Mouse (Mus musculus) lung, embryonic 16.5 days (tissue): ENCODE data around the gene Zfp605. TPM values are rescaled to one million over a fixed set of nuclear protein-coding genes. Genes with fewer than 3 reads are reported as not detected.
"Not testable (repeated sequence)": the region's sequence is repeated elsewhere in the genome, so short reads cannot be mapped to it uniquely, and the experiment has no call there.

ENCODE experiments used
- ATAC-seq: fragments of 200-750 bp; cut with Nextera tagmentation; 2 replicates; pipeline ENCODE4 v1.8.0; 2017; ENCODE audit warnings: low read depth, mild to moderate bottlenecking, moderate library complexity
- H3K27ac ChIP-seq: fragments of 300-500 bp; sonication (generic); 2 replicates; pipeline ENCODE4 v1.5.1; 2014; ENCODE audit warnings: mild to moderate bottlenecking, control low read depth, low read length
- H3K27me3 ChIP-seq: fragments of 300-500 bp; sonication (generic); 2 replicates; pipeline ENCODE4 v1.6.1; 2014; ENCODE audit warnings: low read depth, low read length, mixed read lengths; ENCODE audit not compliant: control insufficient read depth, insufficient read depth
- H3K36me3 ChIP-seq: fragments of 300-500 bp; sonication (generic); 2 replicates; pipeline ENCODE4 v1.6.1; 2014; ENCODE audit warnings: low read length; ENCODE audit not compliant: control insufficient read depth, insufficient read depth
- H3K4me1 ChIP-seq: fragments of 300-500 bp; sonication (generic); replicated peaks from 2 replicates; pipeline ENCODE4 v1.6.1; 2014; ENCODE audit warnings: low read length, mixed read lengths; ENCODE audit not compliant: control insufficient read depth, insufficient read depth
- H3K4me2 ChIP-seq: fragments of 300-500 bp; sonication (generic); 2 replicates; pipeline ENCODE4 v1.6.1; 2014; ENCODE audit warnings: low read depth, low read length, control low read depth
- H3K4me3 ChIP-seq: fragments of 300-500 bp; sonication (generic); 2 replicates; pipeline ENCODE4 v1.5.1; 2014; ENCODE audit warnings: mild to moderate bottlenecking, low read length, control low read depth
- H3K9ac ChIP-seq: fragments of 300-500 bp; sonication (generic); 2 replicates; pipeline ENCODE4 v1.6.1; 2014; ENCODE audit warnings: low read length, control low read depth
- H3K9me3 ChIP-seq: fragments of 300-500 bp; sonication (generic); 2 replicates; pipeline ENCODE4 v1.6.1; 2016; ENCODE audit warnings: low read length; ENCODE audit not compliant: control insufficient read depth
- WGBS: fragments of 180-500 bp; shearing (Covaris S2); extraction: QIAGEN DNeasy Blood & Tissue Kit; methylation state at CpG from one replicate; pipeline ENCODE4 v1.1.7; 2014; 5-methylcytosine and 5-hydroxymethylcytosine counted together
- polyA plus RNA-seq: library from polyadenylated mRNA; unstranded; fragments of >200 nt; fragmentation: Nextera tagmentation; extraction: Ambion mirVana; gene quantifications from 2 replicates; pipeline ENCODE4 v1.2.1, GENCODE M21; 2015

Gene Zfp605
- polyA plus RNA-seq = 3.6 and 3.7 TPM in 2 replicates

DNA sequence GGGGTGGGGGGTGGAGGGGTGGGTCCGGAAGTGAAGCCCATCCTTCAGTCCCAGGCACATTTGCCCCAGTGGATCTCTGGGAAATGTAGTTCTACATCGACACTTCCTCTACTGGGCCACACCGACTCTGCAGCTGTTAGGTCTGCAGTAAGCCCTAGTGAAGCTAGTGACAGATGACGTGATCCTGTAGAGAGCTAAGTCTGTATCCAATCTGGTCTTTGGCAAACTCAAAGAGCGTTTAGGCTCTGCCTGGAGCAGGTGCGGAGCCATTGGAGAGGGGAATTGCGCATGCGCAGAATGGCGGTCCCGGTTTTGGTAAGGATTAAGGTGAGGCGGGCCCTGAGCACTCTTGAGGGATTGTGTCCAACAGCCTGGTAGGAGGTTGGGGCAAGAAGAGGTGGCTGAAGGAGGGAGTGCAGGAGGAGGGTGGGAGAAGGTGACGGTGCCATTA, at the start of gene Zfp605:
Gene Zfp605 (plus strand): TSS at position 102 of the 451 bp plus-strand sequence.
- H3K9ac ChIP-seq = peak within 1 kb of the TSS; percentile 58
- ATAC-seq = peak; percentile 35
- H3K36me3 ChIP-seq = peaks cover 20% of the 10 kb centered on the region
- under 1% methylated on average over 12 of the region's 12 CpGs for WGBS
- peak within 1 kb of the TSS; percentile 53 for H3K4me3 ChIP-seq
- H3K27me3 ChIP-seq = no peaks in the 10 kb centered on the region
- H3K4me1 ChIP-seq = peaks cover 13% of the 10 kb centered on the region
- peak within 1 kb of the TSS; percentile 69 for H3K4me2 ChIP-seq
- H3K27ac ChIP-seq = peak within 1 kb of the TSS; percentile 65
- H3K9me3 ChIP-seq = peaks cover 2% of the 10 kb centered on the region; the same call in 1 of the 2 replicates

DNA sequence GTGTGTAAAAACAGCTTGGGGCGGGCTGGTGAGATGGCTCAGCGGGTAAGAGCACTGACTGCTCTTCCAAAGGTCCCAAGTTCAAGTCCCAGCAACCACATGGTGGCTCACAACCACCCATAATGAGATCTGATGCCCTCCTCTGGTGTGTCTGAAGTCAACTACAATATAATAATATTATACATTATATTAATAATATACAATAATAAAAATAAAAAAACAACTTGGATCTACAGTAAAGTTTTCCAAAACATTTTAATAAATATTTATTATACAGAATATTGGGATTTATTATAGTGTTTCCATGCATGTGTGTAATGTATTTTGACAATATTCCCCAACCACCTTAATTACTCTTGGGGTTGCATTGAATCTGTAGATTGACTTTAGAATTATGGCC, 37.5 kb upstream of the Zfp605 start, which contains the start of gene Gm17655:
Gene Gm17655 (minus strand): TSS at position 101 of the 400 bp plus-strand sequence.
- H3K4me3 ChIP-seq, H3K27me3 ChIP-seq, ATAC-seq, H3K4me2 ChIP-seq, H3K9ac ChIP-seq, H3K27ac ChIP-seq, H3K36me3 ChIP-seq, H3K4me1 ChIP-seq: not testable (repeated sequence)
- WGBS = 88% methylated on average over 2 of the region's 2 CpGs
- peaks cover 12% of the 10 kb centered on the region for H3K9me3 ChIP-seq

DNA sequence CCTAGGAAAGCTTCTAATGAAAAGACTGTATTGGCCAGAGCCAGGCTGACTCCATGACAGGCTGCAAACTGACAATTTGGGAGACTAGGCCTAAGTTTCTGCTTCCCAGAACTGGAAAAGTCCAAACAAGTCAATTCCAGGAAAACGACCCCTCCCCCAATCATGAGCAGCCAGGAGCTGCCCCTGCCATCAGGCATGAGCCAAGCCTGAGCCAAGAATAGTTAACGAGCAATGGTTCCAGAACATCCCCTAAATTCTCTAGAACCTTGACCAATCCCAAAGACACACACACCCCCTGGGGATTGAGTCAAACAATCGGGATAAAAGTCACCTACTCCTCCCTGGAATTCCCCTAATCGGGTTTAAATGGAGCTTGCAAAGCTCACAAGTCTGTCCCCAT, 26.9 kb upstream of the Zfp605 start:
- peaks cover 7% of the 10 kb centered on the region; the same call in 1 of the 2 replicates for H3K9me3 ChIP-seq
- no peak overlapping the region for H3K9ac ChIP-seq
- H3K27me3 ChIP-seq = no peaks in the 10 kb centered on the region
- WGBS = 73% methylated on average over 4 of the region's 4 CpGs
- H3K4me3 ChIP-seq = no peak overlapping the region
- no peak overlapping the region for H3K4me2 ChIP-seq
- no peak for ATAC-seq
- no peak overlapping the region for H3K27ac ChIP-seq
- H3K4me1 ChIP-seq = no peaks in the 10 kb centered on the region
- H3K36me3 ChIP-seq = peaks cover 7% of the 10 kb centered on the region

DNA sequence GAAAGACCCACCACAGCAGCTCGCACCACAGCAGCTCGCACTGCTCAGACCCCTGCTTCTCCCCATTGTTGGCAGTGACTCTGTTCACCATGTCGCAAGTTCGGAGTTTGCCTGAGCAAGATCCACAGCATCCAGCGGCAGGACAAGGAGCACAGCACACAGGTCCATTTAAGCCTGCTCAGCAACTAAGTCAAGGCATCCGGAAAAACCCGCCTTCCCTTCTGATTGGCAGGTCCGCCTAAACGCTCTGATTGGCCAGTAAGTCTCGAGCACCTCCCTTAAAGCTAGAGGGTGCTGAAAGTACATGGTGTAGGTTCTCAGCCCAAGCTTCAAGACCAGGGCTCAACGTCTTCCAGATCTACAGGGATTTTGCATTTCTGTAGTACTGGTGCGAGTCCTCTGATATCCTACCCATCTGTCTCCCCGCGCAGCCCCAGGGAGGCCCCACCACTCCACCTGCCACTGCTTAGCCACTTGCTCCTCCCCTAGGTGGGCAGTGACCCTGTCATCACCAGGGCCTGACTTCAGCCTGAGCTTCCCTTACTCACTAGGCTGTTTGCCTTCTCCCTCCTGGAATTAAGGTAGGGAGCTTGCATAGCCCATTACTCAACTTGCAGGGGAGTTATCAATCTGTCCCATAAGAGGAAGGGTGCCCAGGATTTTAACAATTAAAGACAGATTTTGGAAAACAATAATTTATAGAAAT, 23.6 kb upstream of the Zfp605 start:
- H3K4me2 ChIP-seq = no peak overlapping the region
- no peaks in the 10 kb centered on the region for H3K36me3 ChIP-seq
- no peaks in the 10 kb centered on the region for H3K27me3 ChIP-seq
- no peak overlapping the region for H3K4me3 ChIP-seq
- no peak overlapping the region for H3K9ac ChIP-seq
- H3K9me3 ChIP-seq = no peaks in the 10 kb centered on the region
- ATAC-seq = no peak
- WGBS = 30% methylated on average over 14 of the region's 14 CpGs
- no peaks in the 10 kb centered on the region for H3K4me1 ChIP-seq
- H3K27ac ChIP-seq = no peak overlapping the region

DNA sequence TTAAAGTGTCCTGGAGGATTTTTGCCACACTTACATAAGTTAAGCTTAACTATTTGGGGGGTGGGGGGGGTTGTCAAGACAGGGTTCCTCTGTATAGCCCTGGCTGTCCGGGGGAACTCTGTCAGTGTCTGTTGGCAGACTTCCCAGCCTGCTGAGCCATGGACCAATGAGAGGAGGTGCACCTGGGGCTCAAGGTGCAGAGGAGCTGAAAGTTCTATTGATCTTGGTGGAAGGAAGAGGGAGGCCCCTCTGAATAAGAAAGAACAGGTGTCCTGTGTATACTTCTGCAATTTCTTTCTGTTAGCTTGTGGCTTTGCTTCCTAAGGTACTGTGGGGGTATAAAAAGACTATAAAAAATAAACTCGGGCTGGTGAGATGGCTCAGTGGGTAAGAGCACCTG, 18.3 kb upstream of the Zfp605 start:
- no peak overlapping the region for H3K27ac ChIP-seq
- H3K4me2 ChIP-seq = no peak overlapping the region
- H3K9ac ChIP-seq = no peak overlapping the region
- no peaks in the 10 kb centered on the region for H3K36me3 ChIP-seq
- no peak overlapping the region for H3K4me3 ChIP-seq
- H3K9me3 ChIP-seq = no peaks in the 10 kb centered on the region
- H3K4me1 ChIP-seq = peaks cover 3% of the 10 kb centered on the region; the same call in 1 of the 2 replicates
- H3K27me3 ChIP-seq = no peaks in the 10 kb centered on the region
- no peak for ATAC-seq
- WGBS = 36% methylated on average over 2 of the region's 2 CpGs

DNA sequence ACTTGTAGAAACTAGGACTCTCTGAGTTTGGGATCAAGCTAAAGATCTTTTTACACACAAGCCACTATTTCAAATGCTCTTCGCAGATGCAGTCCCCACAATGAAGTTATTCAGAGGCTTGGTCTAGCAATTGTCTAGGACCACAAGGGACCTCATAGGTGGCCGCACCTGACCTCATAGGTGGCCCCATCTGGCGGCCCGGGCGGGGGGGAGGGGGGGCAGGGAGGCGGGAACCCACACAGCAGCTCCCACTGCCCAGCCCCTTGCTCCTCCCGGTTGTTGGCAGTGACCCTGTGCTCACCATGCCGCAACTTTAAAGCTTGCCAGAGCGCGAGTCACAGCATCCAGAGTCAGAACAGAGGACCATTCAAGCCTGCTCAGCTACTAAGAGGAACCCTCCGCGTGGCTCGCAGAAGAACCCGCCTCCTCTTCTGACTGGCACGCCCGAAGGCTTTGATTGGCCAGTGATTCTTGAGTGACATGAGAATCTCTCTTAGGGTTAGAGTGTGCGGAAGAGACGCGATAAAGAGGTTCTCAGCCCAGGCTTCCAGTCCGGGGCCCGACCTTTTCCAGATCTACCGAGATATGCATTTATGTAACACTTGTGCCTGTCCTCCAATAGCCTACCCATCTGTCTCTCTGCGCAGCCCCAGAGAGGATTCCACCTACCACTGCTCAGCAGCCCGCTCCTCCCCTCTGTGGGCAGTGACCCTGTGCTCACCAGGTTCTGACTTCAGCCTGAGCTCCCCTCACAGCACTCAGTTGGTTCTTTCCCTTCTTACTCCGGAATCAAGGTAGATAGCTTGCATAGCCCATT, 15.7 kb upstream of the Zfp605 start, which contains the start of gene Gm35315:
Gene Gm35315 (minus strand): TSS at position 391 of the 817 bp plus-strand sequence.
- H3K27ac ChIP-seq = peak within 1 kb of the TSS; percentile 87
- WGBS = under 1% methylated on average over 25 of the region's 25 CpGs
- no peaks in the 10 kb centered on the region for H3K27me3 ChIP-seq
- peak within 1 kb of the TSS; percentile 69 for H3K4me2 ChIP-seq
- peak within 1 kb of the TSS; percentile 54 for H3K4me3 ChIP-seq
- no peaks in the 10 kb centered on the region for H3K9me3 ChIP-seq
- H3K36me3 ChIP-seq = no peaks in the 10 kb centered on the region
- H3K9ac ChIP-seq = peak within 1 kb of the TSS; percentile 54
- peaks cover 3% of the 10 kb centered on the region; the same call in 1 of the 2 replicates for H3K4me1 ChIP-seq
- ATAC-seq = peak; percentile 94

DNA sequence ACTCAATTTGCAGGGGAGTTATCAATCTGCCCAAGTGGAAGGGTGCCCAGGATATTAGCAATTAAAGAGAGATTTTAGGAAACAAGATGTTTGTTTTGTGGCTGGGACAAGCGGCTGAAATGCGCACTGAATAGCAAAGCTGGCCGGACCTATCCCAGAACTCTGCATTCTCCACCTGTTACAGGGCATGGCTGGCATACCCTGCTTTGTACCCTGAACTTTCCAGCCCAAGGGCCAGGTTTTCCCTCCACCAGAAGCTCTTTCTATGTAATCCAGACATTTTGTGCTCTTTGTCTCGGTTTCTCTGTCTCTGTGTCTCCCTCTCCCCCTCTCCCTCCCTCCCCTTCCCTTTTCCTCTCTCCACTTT, 15.1 kb upstream of the Zfp605 start:
- no peaks in the 10 kb centered on the region for H3K36me3 ChIP-seq
- no peaks in the 10 kb centered on the region for H3K9me3 ChIP-seq
- no peak for ATAC-seq
- peak overlapping the region; percentile 87 for H3K27ac ChIP-seq
- 5% methylated on average over 4 of the region's 4 CpGs for WGBS
- peak overlapping the region; percentile 54 for H3K4me3 ChIP-seq
- peak overlapping the region; percentile 69 for H3K4me2 ChIP-seq
- H3K9ac ChIP-seq = peak overlapping the region; percentile 54
- H3K27me3 ChIP-seq = no peaks in the 10 kb centered on the region
- peaks cover 3% of the 10 kb centered on the region; the same call in 1 of the 2 replicates for H3K4me1 ChIP-seq

DNA sequence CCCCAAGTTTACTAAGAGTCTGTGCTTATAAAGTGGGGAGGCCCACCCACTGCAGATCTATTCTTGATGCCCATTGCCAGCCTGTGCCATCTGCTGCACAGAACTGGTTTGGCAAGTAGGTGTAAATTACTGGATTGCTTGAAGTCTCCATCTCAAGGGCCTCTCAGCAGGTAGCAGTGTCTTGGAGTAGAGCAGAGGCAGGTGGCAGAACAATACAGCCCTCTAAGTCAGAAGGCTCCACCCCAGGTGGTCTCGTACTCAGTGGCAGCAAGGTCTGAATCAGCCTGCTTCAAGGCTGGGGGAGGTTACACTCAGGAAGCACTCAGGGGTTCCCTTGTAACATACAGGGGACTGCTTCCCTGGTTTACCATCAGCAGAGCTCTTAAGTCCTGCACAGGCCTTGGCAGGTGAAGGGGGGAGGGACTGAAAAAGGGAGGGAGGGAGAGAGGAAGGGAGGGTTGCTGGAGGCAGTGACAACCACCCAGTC, 10.9 kb upstream of the Zfp605 start:
- no peaks in the 10 kb centered on the region for H3K27me3 ChIP-seq
- H3K4me2 ChIP-seq = no peak overlapping the region
- H3K9ac ChIP-seq = no peak overlapping the region
- 48% methylated on average over 1 of the region's 1 CpGs for WGBS
- peak; percentile 71 for ATAC-seq
- peak overlapping the region; percentile 87 for H3K27ac ChIP-seq
- no peak overlapping the region for H3K4me3 ChIP-seq
- H3K4me1 ChIP-seq = peaks cover 21% of the 10 kb centered on the region
- H3K36me3 ChIP-seq = peaks cover 14% of the 10 kb centered on the region
- no peaks in the 10 kb centered on the region for H3K9me3 ChIP-seq
